Mouse (Mus musculus) heart, postnatal 4 days (tissue): Measurements from ENCODE around the gene Olfr1000. TPM values are rescaled to one million over a fixed set of nuclear protein-coding genes. Genes with fewer than 3 reads are reported as not detected.
"Not testable (repeated sequence)": the region's sequence is repeated elsewhere in the genome, so short reads cannot be mapped to it uniquely, and the experiment has no call there.

Experiments
- DNase-seq: peaks from one replicate; pipeline ENCODE4 v3.0.0; 2021
- total RNA-seq, 2 experiments: library from RNA; stranded (reverse); gene quantifications; 2 replicates each; pipeline ENCODE4 v1.2.3; 2021

Gene Olfr1000
- total RNA-seq = not detected

GRCm38 (mm10) chr2:85611803-85612202 is at the start of gene Olfr1000:
Gene Olfr1000, minus strand, starts transcription at chr2:85611903.
- DNase-seq = no peak

- no peak for DNase-seq
Measured at GRCm38 (mm10) chr2:85650604-85651003, 38.9 kb upstream of the Olfr1000 start, which contains the start of gene Olfr1002. Gene Olfr1002, minus strand, starts transcription at chr2:85650704.

- not testable (repeated sequence) for DNase-seq
Measured at GRCm38 (mm10) chr2:85588648-85589047, 23.1 kb downstream of the Olfr1000 start, which contains the start of gene Olfr998. Gene Olfr998, plus strand, starts transcription at chr2:85588948.

GRCm38 (mm10) chr2:85578915-85579314 is 32.8 kb downstream of the Olfr1000 start, which contains the start of gene Olfr996:
Gene Olfr996, plus strand, starts transcription at chr2:85579215.
- DNase-seq = no peak

- peak; percentile 43 for DNase-seq
Measured at GRCm38 (mm10) chr2:85561187-85561586, 50.5 kb downstream of the Olfr1000 start.

GRCm38 (mm10) chr2:85560226-85560625 is 51.5 kb downstream of the Olfr1000 start:
- DNase-seq = no peak

Other genes starting within 250 kb of the Olfr1000 start
- not detected for gene Olfr988, start 248.7 kb downstream of the Olfr1000 start, total RNA-seq
- not detected for gene Olfr992, start 202.4 kb downstream of the Olfr1000 start, total RNA-seq
- gene Olfr993, start 197.0 kb downstream of the Olfr1000 start, total RNA-seq = not detected
- not detected for gene Olfr994, start 175.5 kb downstream of the Olfr1000 start, total RNA-seq
- not detected for gene Olfr995, start 168.3 kb downstream of the Olfr1000 start, total RNA-seq
- gene 4833423E24Rik, start 92.9 kb downstream of the Olfr1000 start, total RNA-seq = not detected
- gene Olfr996, start 32.7 kb downstream of the Olfr1000 start, total RNA-seq = not detected
- gene Olfr998, start 23.0 kb downstream of the Olfr1000 start, total RNA-seq = not detected
- not detected for gene Olfr1002, start 38.8 kb upstream of the Olfr1000 start, total RNA-seq
- not detected for gene Olfr154, start 52.6 kb upstream of the Olfr1000 start, total RNA-seq
- not detected for gene Olfr1006, start 66.9 kb upstream of the Olfr1000 start, total RNA-seq
- gene Olfr1008, start 77.5 kb upstream of the Olfr1000 start, total RNA-seq = not detected
- gene Olfr1009, start 103.5 kb upstream of the Olfr1000 start, total RNA-seq = not detected
- not detected for gene Olfr1012, start 150.9 kb upstream of the Olfr1000 start, total RNA-seq
- not detected for gene Olfr1013, start 155.2 kb upstream of the Olfr1000 start, total RNA-seq
- not detected for gene Olfr1014, start 160.8 kb upstream of the Olfr1000 start, total RNA-seq
- gene Olfr1015, start 170.1 kb upstream of the Olfr1000 start, total RNA-seq = not detected
- gene Olfr1016, start 190.6 kb upstream of the Olfr1000 start, total RNA-seq = not detected
- gene Olfr1018, start 206.6 kb upstream of the Olfr1000 start, total RNA-seq = not detected
- gene Olfr1019, start 233.6 kb upstream of the Olfr1000 start, total RNA-seq = not detected
- not detected for gene Olfr1020, start 235.1 kb upstream of the Olfr1000 start, total RNA-seq